Mouse (Mus musculus): ENCODE data around the gene Cox7a2.

The Cox7a2 gene

GRCm38 (mm10) chr9:79730301-79730700 is 29.4 kb downstream of the Cox7a2 start:
- DNase-seq: no peak

GRCm38 (mm10) chr9:79723090-79723489 is 36.6 kb downstream of the Cox7a2 start:
- peak; percentile 60 for DNase-seq

GRCm38 (mm10) chr9:79721056-79721455 is 38.6 kb downstream of the Cox7a2 start:
- DNase-seq: peak; percentile 53

- DNase-seq: no peak
Observed at GRCm38 (mm10) chr9:79720143-79720542, 39.5 kb downstream of the Cox7a2 start.

- no peak for DNase-seq
Observed at GRCm38 (mm10) chr9:79719451-79719850, 40.2 kb downstream of the Cox7a2 start.

GRCm38 (mm10) chr9:79718481-79719370 is 41.0 kb downstream of the Cox7a2 start, which contains the start of gene Col12a1:
Gene Col12a1 (minus strand): TSS chr9:79718831.
- DNase-seq: no peak

- DNase-seq: no peak
Observed at GRCm38 (mm10) chr9:79717836-79718475, 41.7 kb downstream of the Cox7a2 start.

- peak; percentile 77 for DNase-seq
Observed at GRCm38 (mm10) chr9:79716909-79717835, 42.5 kb downstream of the Cox7a2 start.

GRCm38 (mm10) chr9:79716496-79716895 is 43.2 kb downstream of the Cox7a2 start:
- no peak for DNase-seq

GRCm38 (mm10) chr9:79714471-79715045 is 45.1 kb downstream of the Cox7a2 start:
- no peak for DNase-seq
